In the genomic region with DNA sequence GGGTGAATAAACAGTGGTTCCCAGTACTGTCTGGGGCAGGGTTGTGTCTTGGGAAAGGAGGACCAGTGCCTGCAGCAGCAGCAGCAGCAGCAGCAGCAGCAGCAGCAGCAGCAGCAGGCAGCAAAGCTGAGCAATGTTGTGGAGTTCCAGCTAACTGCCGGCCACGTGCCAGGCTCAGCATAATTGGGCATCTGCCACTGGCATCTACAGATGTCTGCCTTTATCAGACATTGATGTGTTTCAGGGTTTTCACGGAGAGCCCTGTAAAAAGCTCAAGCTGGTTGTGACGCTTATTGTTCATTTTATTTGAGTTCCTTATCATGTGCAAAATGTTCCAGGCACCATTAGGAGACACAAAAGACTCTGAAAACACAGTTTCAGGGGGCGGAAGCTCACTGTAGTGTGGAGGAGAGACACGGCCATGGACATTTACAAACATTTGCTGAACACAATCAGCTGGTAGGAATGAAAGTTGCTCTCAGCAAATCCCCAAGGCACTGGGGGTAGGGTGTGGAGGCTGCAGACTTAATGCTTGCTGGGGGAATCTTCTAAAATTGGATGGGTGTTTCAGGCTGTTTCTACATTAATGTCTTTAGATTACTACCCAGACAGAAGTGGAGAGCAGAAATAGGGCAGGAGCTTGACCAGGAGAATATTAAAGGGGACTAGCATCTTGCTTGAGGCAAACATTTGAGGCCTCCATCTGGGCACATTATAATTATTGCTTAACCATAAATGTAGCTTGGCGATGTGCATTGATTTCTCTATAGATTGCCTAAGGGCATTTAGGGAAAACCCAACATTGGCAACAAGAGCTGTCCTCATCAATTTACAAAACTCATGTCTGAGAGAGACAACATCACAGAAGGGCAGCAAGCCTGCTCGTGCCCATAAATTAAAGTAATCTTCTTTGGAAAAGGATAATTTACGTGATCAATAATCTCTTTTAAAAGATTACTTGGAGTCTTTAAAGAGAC, we compare ENCODE assay signal across 10 mouse cellular contexts. TPM values are rescaled to one million over a fixed set of nuclear protein-coding genes. Genes with fewer than 3 reads are reported as not detected.
DNase-seq lines count a peak whose midpoint lies in the region; ATAC-seq lines count a peak whose summit lies in the region.
"Had no signal": no experiment of that assay in that cellular context is flagged by ENCODE, and none has a peak within 500 bp of the region (broad histone marks: within the 10 kb centered on the region; RNA-seq: fewer than 3 reads in every experiment).

No protein-coding gene starts in this region.

- H3K36me3 ChIP-seq in midbrain, embryonic 14.5 days (ENCODE audit: control insufficient read depth, insufficient read depth, low read length) = no peaks in the 10 kb centered on the region

- no peak overlapping the region for H3K4me3 ChIP-seq in midbrain, embryonic 14.5 days (replicated peaks; ENCODE audit: low read depth, low read length)

- no peaks in the 10 kb centered on the region for H3K9me3 ChIP-seq in midbrain, embryonic 14.5 days (ENCODE audit: control insufficient read depth, low read length)

- peak overlapping the region; percentile 74 for H3K27ac ChIP-seq in midbrain, embryonic 14.5 days (replicated peaks; ENCODE audit: low read depth, low read length)

- peak; percentile 34; the same call in 1 of the 2 replicates for ATAC-seq in midbrain, embryonic 14.5 days (ENCODE audit: low FRiP score, low TSS enrichment)
- no peak for ATAC-seq in granulocyte monocyte progenitor cell, adult 5-6 weeks (replicated peaks; ENCODE audit: poor library complexity, severe bottlenecking)

- H3K4me1 ChIP-seq in midbrain, embryonic 14.5 days (ENCODE audit: control insufficient read depth, insufficient read depth, low read length) = peaks cover 16% of the 10 kb centered on the region

- no peak overlapping the region; the same call in 1 of the 2 replicates for H3K9ac ChIP-seq in midbrain, embryonic 14.5 days (replicated peaks; ENCODE audit: low read length)
- H3K9ac ChIP-seq: lung, embryonic 14.5 days had no signal

- 33% methylated on average over 9 of the region's 9 CpGs for WGBS in midbrain, embryonic 14.5 days

- peak; percentile 45 to 65 for DNase-seq in cerebellum, postnatal 14 days
- DNase-seq in cerebellum, adult 9-11 months = no peak
- DNase-seq in urinary bladder, postnatal 14 days (ENCODE audit: low spot score) = peak; percentile 18
- DNase-seq in urinary bladder, adult 2 months (ENCODE audit: low spot score) = no peak
- peak; percentile 69 for DNase-seq in midbrain, embryonic 14.5 days
- DNase-seq in embryo, embryonic 10 days (ENCODE audit: low spot score) = no peak
- no peak for DNase-seq in spleen, adult 12 weeks (ENCODE audit: low spot score)
- DNase-seq: kidney, adult 9 months; lung, embryonic 14.5 days had no signal

- H3K27me3 ChIP-seq in midbrain, embryonic 14.5 days (ENCODE audit: control insufficient read depth, insufficient read depth, low read length) = no peaks in the 10 kb centered on the region

- H3K4me2 ChIP-seq in midbrain, embryonic 14.5 days (ENCODE audit: low read length) = no peak overlapping the region
- H3K4me2 ChIP-seq: lung, embryonic 14.5 days had no signal

RNA-seq across cellular contexts. Expression of gene Smpd3, which starts 36.8 kb away (rescaled TPM):
- polyA plus RNA-seq in urinary bladder, adult 2 months (2012; rRNA removed) = 1.1 and 1.2 TPM in 2 replicates
- 44.1 and 45.2 TPM in 2 replicates for polyA plus RNA-seq in midbrain, embryonic 14.5 days (2014; fragmentation: Nextera tagmentation; extraction: Ambion mirVana)
- not detected in 2 replicates for total RNA-seq in granulocyte monocyte progenitor cell, adult 5-6 weeks (2014; fragmentation: Nextera tagmentation)
- 0.13 TPM in 1 of 2 replicates, not detected in the other for total RNA-seq in granulocyte monocyte progenitor cell, adult 5-6 weeks (2017)

Comparison
In these comparisons a context has a peak if more than half of its experiments do, and no peak if none do; other contexts are left out.
1. DNase-seq: peak in cerebellum, postnatal 14 days (2 of 2), urinary bladder, postnatal 14 days (single experiment) and midbrain, embryonic 14.5 days (single experiment); none in cerebellum, adult 9-11 months (single experiment), urinary bladder, adult 2 months (single experiment), embryo, embryonic 10 days (single experiment) and spleen, adult 12 weeks (single experiment).
2. RNA of gene Smpd3, which starts 36.8 kb away (polyA plus RNA-seq): 44.1 to 45.2 TPM in midbrain, embryonic 14.5 days; 1.1 to 1.2 TPM in urinary bladder, adult 2 months; every median in the first group is over 10 times any median in the second.